Mouse (Mus musculus) T-helper 1 cell (primary cell): ENCODE results near the gene AC134908.4.
"Not testable (repeated sequence)": the region's sequence is repeated elsewhere in the genome, so short reads cannot be mapped to it uniquely, and the experiment has no call there.

ENCODE experiments used
- in situ Hi-C: fragments of 300-600 bp; cut with MboI, MseI; formaldehyde crosslinking; loops from one replicate; pipeline ENCODE4 v1.15.1; 2025; ENCODE audit warnings: high pct_unique_total_duplicates

Gene AC134908.4

DNA sequence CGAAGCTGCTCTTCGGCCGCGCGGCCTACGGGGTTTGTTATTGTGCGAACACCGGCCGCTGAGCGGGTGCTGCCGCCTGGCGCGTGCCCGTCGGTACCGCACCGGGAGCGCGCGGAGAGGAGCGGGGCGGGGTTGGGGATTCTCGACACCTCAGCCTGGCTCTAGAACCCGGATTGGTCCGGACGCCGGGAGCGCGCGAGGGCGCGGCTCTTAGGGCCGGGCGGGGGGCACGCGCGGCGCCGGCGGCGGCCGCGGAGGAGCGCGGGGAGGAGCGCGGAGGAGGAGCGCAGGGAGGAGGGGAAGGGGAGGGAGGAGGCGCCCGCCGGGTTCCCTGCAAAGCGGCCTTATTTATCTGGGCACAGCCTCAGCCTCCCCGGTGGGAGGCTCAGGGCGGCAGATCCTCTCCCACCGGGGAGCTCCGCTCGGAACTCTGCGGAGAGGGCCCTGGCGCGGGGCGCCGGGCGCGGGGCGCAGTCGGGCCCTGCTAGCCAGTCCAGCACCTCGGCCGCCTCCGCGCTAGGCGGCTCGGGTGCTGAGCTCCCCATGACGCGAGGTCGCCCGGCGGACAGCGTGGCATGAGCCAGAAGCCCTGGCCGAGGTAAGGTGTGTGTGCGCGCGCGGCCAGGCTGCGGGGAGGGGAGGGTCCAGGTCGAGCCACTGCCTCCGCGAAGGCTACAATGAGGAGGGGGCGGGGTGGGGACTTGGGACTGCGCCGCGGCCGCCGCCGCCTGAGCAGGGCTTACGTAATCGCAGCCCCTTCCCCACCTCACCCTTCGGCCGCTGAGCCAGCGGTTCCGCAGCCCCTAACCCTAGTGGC, 13.5 kb upstream of the AC134908.4 start, which contains the start of gene Fbxl16:
Fbxl16 (plus strand) TSS at position 297 of the 817 bp plus-strand sequence.
- in situ Hi-C loops = no loop called here

DNA sequence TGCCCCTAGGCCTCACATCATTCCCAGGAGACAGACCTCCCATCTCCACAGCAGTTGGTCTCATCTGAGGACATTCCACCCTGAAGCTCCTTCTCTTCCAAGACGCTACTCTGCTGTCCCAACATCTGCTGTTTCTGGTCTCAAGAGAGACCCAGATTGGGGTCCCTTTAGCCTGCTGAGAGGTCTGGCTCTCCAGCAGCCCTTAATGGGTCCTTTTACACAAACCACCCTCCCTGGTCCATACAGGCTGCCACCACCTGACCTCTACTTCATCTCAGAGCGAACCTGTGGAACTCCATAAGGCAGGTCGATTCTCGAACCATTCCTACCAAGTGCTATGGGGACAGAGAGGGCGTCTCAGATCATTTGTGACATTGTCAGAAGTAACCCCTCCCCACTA, 12.6 kb upstream of the AC134908.4 start:
- in situ Hi-C loops = no loop called here

- in situ Hi-C loops = not testable (repeated sequence)
Observed at GRCm38 (mm10) chr17:25807452-25807851, 12.0 kb upstream of the AC134908.4 start.

DNA sequence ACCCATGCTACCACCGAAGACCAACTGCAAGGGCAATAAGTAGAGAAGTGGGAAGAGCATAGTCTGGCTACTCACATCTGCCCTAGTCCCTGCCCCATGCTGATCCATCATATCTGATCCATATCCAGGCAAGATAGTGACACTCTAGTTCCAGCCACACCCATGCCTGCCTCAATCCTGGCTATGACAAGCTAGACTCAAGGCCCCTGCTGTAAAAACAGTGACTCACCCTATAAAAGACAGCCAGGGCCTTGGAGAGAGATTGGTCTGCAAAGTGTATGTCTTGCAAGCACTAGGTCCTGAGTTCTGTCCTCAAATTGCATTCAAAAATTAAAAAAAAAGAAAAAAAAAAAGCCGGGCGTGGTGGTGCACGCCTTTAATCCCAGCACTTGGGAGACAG, 11.0 kb upstream of the AC134908.4 start:
- in situ Hi-C loops = no loop called here

DNA sequence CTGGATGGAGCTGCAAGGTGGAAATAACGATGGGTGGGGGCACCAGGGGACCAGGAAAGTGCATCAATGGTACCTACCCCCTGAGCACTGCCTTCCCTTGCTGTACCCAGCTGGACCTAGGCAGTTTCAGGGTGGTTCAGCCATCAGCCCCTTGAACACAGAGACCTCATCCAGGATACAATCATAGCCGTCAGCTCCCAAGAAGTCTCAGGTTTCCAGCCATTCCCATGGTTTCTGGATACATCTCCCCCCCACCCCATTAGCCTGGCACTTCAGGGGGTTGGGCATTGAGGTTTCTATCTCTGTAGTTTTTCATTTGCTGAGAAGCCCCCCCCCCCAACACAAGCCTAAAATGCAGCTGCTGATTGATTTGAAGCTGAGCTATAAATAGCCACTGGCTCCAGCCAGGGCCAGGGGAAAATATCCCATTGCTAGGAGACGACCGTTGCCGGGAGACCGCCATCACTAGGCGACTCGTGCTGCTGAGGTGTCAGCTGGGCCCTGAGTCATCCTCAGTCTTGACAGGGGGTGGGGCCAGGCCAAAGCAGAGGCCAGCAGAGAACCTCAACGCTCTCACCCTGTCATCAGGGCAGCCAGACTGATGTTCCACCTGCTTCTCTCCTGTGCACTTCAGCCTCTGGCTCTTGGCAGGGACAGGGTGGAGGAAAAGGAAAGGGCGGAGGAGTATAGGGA, 7.5 kb upstream of the AC134908.4 start:
- in situ Hi-C loops = loop anchor here (5.0 kb wide), 1 partner anchor 66 kb away; the partner anchor contains the start of gene Mslnl

- in situ Hi-C loops = loop anchor here (5.0 kb wide), 1 partner anchor 64 kb away; the partner anchor contains the start of gene Mslnl
Observed at GRCm38 (mm10) chr17:25801029-25801428, 5.6 kb upstream of the AC134908.4 start.

GRCm38 (mm10) chr17:25796951-25797369, 1.5 kb upstream of the AC134908.4 start, which contains the start of gene Metrn:
Gene Metrn (minus strand): TSS chr17:25797136.
- in situ Hi-C loops = no loop called here

DNA sequence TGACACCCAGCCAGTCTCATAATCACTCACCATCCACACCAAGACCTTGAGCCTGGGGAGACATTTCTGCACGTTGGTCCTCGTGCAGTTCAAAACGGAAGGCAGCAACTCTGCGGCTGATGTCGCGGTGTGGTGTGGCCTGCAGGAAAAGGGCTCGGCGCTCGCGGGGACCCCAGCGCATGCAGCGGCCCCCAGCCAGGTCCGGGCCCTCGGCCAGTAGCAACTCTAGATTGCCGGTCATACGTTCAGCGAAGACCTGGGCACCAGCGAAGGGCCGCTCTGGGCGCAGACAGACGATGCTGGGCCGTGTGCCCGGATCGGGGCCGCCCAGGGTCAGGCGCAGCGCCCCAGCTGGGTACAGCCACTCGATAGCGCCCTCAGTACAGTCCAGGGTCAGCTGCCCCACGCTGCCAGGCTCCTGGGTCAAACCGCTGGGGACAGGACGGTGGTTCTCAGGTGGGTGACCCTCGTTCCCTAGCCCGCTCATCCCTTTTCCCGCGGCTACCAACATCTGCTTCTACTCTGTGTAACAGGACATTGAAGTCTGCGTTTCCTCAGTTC, 832 bp upstream of the AC134908.4 start:
- in situ Hi-C loops = no loop called here

DNA sequence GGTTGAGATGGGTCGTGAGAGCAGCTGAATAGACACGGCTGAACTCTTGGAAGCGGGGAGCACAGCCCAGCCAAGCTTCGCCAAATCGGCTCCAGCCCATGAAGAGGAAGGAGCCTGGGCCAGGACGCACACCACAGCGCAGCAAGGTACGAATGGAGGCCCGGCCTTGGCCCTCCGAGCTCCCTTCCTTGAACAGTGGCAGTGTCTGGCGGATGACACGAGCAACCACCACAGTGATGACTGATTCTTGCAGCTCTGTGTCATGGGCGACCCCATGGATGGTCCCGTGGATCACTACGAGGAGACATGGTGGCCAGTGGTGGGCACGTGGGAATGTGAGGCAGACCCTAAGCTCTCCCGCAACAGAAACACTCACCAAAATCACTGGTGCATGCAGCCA, 461 bp downstream of the AC134908.4 start:
- in situ Hi-C loops = no loop called here

DNA sequence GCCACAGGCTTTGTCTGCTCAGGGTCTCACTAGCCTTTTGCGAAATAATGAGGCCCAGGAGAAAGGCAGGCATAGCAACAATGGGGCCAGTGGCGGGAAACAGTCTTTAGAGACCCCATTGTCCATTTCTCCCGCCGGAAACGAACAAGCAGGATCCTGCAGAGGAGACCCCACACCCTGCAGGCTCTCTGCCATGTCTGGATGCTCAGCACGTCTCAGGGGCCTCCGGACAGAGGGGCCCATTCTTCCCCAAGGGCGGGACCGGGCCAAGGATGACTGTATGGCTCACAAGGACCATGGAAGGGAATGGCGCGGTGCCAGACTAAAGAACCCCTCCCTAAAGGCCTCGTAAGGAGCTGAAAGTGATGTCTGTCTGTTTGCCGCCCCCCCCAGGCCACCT, 1.3 kb downstream of the AC134908.4 start:
- in situ Hi-C loops = no loop called here

DNA sequence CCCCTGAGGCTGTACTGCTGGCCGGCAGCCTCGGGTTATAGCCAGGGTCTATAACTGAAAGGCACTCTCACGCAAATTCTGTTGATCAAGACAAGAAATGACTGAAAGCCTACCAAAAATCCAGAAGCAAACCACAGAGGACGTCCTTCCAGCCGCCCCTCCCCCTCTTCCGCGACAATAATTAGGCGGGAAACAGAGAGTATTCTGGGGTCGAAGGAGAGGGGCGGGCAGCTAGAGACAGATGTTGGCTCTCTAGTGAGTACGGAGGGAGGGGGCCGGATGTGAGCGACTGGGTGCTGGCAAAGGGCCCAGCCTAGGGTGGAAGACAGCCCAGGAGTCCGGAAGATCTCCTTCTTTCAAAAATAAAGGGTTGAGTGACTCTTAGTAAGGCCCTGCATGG, 2.8 kb downstream of the AC134908.4 start, which contains the start of gene Fam173a:
Fam173a (minus strand) TSS at position 287 of the 400 bp plus-strand sequence.
- in situ Hi-C loops = no loop called here

DNA sequence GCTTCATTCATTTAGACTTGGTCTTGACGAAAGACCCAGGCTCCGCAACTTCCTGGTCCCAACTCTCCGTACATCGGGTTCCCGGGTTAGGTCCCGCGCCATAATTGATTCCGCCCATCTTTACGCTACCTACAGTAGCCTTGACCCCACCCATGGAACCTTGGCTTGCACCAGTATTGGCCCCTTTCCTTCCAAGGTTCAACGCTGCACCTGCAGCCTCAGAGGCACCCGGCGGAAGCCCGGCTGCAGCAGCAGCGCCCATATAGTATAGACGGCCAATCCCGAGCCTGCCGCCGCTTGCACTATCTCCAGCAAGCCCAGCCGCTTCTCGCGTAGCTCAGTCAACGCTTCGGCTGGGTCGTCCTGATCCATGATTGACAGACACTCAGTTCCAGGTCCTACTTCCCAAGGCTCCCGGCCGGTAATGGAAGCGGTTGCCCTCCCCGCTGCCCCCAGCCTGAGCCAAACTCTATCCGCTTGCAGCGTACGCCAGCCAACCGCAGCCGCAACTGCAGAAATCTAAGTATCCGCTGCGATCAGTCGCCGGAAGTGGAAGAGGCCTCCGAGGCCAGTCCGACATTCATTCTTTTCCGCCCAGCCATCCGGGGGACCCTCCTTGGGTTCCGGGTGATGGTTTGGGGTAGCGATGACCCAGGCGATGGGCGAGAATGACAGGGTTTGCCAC, 3.5 kb downstream of the AC134908.4 start:
- in situ Hi-C loops = no loop called here

GRCm38 (mm10) chr17:25791320-25791842, 4.1 kb downstream of the AC134908.4 start:
- in situ Hi-C loops = no loop called here

- in situ Hi-C loops = no loop called here
Observed at GRCm38 (mm10) chr17:25786781-25787504, 8.5 kb downstream of the AC134908.4 start.

- in situ Hi-C loops = no loop called here
Observed at GRCm38 (mm10) chr17:25786280-25786679, 9.2 kb downstream of the AC134908.4 start, which contains the start of gene Ccdc78. Gene Ccdc78 (plus strand): TSS chr17:25786580.

DNA sequence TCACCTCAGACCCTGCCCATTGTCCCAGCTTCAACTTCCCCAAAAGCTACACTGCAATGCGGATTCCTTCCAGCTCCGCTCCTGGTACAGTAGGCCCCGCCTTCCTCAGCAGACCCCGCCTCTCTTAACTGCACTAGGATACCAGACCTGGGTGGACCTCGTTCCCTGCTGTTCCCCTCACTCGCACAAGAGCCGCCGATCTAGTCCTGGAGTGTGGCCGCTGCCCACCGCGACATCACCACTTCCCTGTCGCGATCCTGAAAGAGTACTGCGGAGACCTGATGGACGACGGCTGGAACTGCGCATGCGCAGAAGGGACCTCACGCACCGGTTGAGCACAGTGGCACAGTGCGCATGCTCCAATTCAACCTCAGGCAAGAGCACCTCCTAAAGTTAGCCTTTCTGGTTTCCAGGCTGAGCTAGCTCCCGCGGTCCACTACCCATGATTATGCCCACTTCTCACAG, 10.1 kb downstream of the AC134908.4 start, which contains the start of gene Haghl:
Haghl (minus strand) TSS at position 393 of the 465 bp plus-strand sequence.
- in situ Hi-C loops = no loop called here

GRCm38 (mm10) chr17:25783861-25784574, 11.4 kb downstream of the AC134908.4 start:
- in situ Hi-C loops = no loop called here

- in situ Hi-C loops = no loop called here
Observed at GRCm38 (mm10) chr17:25783086-25783485, 12.4 kb downstream of the AC134908.4 start.

- in situ Hi-C loops = no loop called here
Observed at GRCm38 (mm10) chr17:25781339-25781738, 14.1 kb downstream of the AC134908.4 start.

DNA sequence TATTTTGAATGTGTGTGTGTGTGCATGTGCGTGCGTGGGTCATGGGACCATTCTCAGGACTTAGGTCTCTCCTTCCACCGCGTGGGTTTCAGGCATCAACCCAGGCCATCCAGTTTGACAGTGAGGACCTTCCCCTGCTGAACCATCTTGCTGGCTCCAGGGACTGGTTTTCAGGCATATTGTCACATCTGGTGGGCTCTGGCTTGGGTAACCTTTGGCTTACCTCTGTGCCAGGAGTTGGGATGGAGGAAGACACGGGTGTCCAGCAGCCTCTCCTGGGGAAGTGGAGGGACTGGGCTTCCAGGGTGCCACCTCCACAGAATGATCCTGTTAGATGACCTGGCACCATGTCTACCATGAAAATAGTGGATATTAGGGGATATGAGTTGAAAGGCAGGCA, 17.5 kb downstream of the AC134908.4 start:
- in situ Hi-C loops = no loop called here
